Mouse (Mus musculus): ENCODE data around the gene Cacng4. TPM values are rescaled to one million over a fixed set of nuclear protein-coding genes. Genes with fewer than 3 reads are reported as not detected.

The Cacng4 gene
- polyA plus RNA-seq, 1 experiment from 2014 or later = 4.8 TPM

DNA sequence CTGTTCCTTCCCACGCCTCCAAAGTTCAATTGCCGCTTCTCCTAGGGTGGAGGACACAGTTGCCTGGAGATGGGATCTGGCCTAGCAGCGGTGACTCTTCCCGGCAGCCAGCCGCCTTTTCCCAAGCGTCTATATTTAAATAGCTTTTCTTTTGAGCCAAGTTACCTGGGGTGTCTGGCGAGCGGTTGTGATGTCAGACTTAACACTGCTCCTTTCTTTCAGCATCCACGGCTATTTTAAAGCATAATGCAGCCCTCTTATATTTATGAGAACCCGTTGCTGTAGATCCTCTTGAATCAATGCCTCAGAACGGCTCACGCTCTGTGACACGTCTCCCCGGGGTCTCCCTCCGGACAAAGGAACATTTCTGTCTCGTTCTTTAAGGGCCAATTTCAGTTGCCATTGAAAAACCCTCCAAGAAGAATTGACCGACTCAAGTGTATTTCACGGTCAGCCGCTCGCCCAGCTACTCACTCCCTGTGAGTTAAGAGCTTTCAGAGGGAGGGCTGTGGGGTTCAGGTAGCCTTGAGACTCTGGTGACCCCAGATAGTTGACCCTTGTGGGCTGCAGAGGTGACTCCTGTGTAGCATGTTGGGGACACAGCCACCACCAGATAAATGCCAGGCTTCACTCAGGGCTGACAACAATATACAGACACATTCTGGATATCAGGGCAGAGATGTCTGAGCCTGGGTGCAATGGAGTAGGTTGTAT, 86.3 kb downstream of the Cacng4 start:
- no peaks in the 10 kb centered on the region for H3K27me3 ChIP-seq (replicated peaks)
- WGBS = 76% methylated on average over 20 of the region's 20 CpGs
- no peak overlapping the region for H3K27ac ChIP-seq
- no peak overlapping the region for H3K9ac ChIP-seq
- no peak overlapping the region for H3K4me2 ChIP-seq
- no peak for ATAC-seq (ENCODE audit: insufficient read depth, low FRiP score, low read depth)
- no peaks in the 10 kb centered on the region for H3K9me3 ChIP-seq
- H3K36me3 ChIP-seq = no peaks in the 10 kb centered on the region
- H3K4me3 ChIP-seq (replicated peaks) = no peak overlapping the region
- H3K4me1 ChIP-seq = no peaks in the 10 kb centered on the region

DNA sequence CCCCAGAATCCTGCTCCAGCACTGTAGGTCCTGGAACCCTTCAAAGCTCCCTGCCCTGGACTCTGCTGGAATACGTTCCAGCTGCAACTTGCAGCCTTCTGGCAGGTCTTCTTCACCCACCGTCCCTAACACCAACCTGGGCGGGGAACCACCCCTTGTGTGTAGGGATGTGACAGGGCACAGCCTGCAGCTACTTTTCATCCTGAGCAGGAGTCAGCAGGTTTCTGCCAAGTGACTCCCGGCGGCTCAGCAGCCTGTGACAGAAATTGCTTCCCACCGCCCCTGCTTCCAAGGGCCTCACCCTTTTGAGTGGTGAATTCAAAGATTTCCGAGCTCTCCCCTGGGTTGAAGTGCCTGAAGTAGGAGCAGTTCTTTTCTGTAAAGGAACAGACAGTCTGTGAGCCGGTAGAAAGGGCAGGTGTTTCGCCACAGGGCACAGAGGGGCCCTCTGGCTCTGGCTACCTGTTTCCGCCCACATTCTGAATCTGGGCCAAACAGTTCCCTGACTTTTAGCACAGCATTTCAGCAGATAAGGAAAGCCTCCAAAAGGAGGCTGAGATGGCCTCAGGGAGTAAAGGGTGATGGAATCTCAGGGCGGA, 88.8 kb downstream of the Cacng4 start:
- WGBS = 61% methylated on average over 11 of the region's 11 CpGs
- H3K27me3 ChIP-seq (replicated peaks) = no peaks in the 10 kb centered on the region
- no peaks in the 10 kb centered on the region for H3K4me1 ChIP-seq
- ATAC-seq (ENCODE audit: insufficient read depth, low FRiP score, low read depth) = no peak
- H3K36me3 ChIP-seq = no peaks in the 10 kb centered on the region
- no peak overlapping the region for H3K4me2 ChIP-seq
- H3K4me3 ChIP-seq (replicated peaks) = no peak overlapping the region
- H3K27ac ChIP-seq = no peak overlapping the region
- no peak overlapping the region for H3K9ac ChIP-seq
- H3K9me3 ChIP-seq = no peaks in the 10 kb centered on the region

DNA sequence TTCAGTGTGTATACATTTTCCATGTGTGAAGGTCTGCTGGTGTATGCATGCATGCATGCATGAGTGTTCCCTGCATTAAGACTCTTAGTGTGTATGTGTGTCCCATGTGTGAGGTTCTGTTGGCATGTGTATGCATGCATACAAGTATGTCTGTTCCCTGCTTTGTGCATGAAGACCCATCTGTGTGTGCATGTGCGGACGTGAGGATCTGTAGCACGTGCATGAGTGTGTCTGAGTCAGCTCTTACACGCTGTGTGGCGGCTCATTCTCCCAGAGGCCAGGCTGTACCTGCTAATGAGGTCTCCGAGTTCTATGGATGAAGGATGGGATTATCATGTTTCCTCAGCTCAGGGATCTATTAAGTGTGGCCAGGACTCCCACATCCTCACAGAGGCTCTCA, 89.3 kb downstream of the Cacng4 start:
- no peak overlapping the region for H3K4me3 ChIP-seq (replicated peaks)
- no peaks in the 10 kb centered on the region for H3K36me3 ChIP-seq
- no peaks in the 10 kb centered on the region for H3K9me3 ChIP-seq
- WGBS = 75% methylated on average over 6 of the region's 6 CpGs
- H3K9ac ChIP-seq = no peak overlapping the region
- H3K4me1 ChIP-seq = no peaks in the 10 kb centered on the region
- ATAC-seq (ENCODE audit: insufficient read depth, low FRiP score, low read depth) = no peak
- no peak overlapping the region for H3K27ac ChIP-seq
- no peak overlapping the region for H3K4me2 ChIP-seq
- no peaks in the 10 kb centered on the region for H3K27me3 ChIP-seq (replicated peaks)

- Histone ChIP-seq H3K4me3 (replicated peaks) (no peak overlapping the region), H3K4me1 (no peaks in the 10 kb centered on the region), H3K27me3 (replicated peaks) (no peaks in the 10 kb centered on the region), H3K9ac (no peak overlapping the region), H3K36me3 (no peaks in the 10 kb centered on the region), H3K4me2 (no peak overlapping the region), H3K9me3 (no peaks in the 10 kb centered on the region), H3K27ac (no peak overlapping the region)
- ATAC-seq (ENCODE audit: insufficient read depth, low FRiP score, low read depth) = no peak
- 48% methylated on average over 27 of the region's 27 CpGs for WGBS
Observed at GRCm38 (mm10) chr11:107703272-107704134, 90.9 kb downstream of the Cacng4 start.

- Histone ChIP-seq H3K9me3 (no peaks in the 10 kb centered on the region), H3K9ac (no peak overlapping the region), H3K27me3 (replicated peaks) (no peaks in the 10 kb centered on the region), H3K4me2 (no peak overlapping the region), H3K36me3 (no peaks in the 10 kb centered on the region), H3K27ac (no peak overlapping the region), H3K4me3 (replicated peaks) (no peak overlapping the region), H3K4me1 (no peaks in the 10 kb centered on the region)
- ATAC-seq (ENCODE audit: insufficient read depth, low FRiP score, low read depth) = no peak
- WGBS = 83% methylated on average over 4 of the region's 4 CpGs
Observed at GRCm38 (mm10) chr11:107699967-107700366, 94.4 kb downstream of the Cacng4 start.

GRCm38 (mm10) chr11:107693338-107693737, 101.0 kb downstream of the Cacng4 start:
- H3K9ac ChIP-seq = no peak overlapping the region
- no peak overlapping the region for H3K4me2 ChIP-seq
- H3K9me3 ChIP-seq = no peaks in the 10 kb centered on the region
- H3K27ac ChIP-seq = no peak overlapping the region
- WGBS = 71% methylated on average over 6 of the region's 6 CpGs
- ATAC-seq (ENCODE audit: insufficient read depth, low FRiP score, low read depth) = no peak
- no peak overlapping the region for H3K4me3 ChIP-seq (replicated peaks)
- no peaks in the 10 kb centered on the region for H3K27me3 ChIP-seq (replicated peaks)
- no peaks in the 10 kb centered on the region for H3K4me1 ChIP-seq
- no peaks in the 10 kb centered on the region for H3K36me3 ChIP-seq

GRCm38 (mm10) chr11:107691569-107691968, 102.8 kb downstream of the Cacng4 start:
- H3K27me3 ChIP-seq (replicated peaks) = no peaks in the 10 kb centered on the region
- H3K4me3 ChIP-seq (replicated peaks) = no peak overlapping the region
- WGBS = 60% methylated on average over 8 of the region's 8 CpGs
- no peak overlapping the region for H3K4me2 ChIP-seq
- no peak for ATAC-seq (ENCODE audit: insufficient read depth, low FRiP score, low read depth)
- H3K36me3 ChIP-seq = peaks cover 6% of the 10 kb centered on the region; the same call in 1 of the 2 replicates
- no peak overlapping the region for H3K27ac ChIP-seq
- no peaks in the 10 kb centered on the region for H3K4me1 ChIP-seq
- H3K9ac ChIP-seq = no peak overlapping the region
- no peaks in the 10 kb centered on the region for H3K9me3 ChIP-seq

DNA sequence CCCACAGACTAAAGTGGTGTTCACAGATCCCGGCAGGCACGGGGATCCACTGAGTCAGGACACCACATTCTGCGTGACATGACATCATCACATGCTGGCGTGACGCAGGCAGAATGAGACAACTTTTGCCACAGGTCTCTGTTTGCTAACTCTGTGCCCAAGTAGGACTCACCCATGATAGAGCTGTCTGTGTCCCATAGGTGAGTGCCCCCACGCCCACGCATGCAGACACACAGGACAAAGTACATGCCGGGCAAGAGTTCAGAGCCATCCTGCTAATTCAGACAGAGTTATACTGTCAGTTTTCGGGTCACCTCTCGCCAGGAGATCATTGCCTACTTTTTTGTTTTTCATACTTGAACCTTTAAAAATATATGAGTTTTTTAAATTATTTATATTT, 105.9 kb downstream of the Cacng4 start:
- H3K27me3 ChIP-seq (replicated peaks) = no peaks in the 10 kb centered on the region
- 93% methylated on average over 10 of the region's 10 CpGs for WGBS
- H3K36me3 ChIP-seq = peaks cover 16% of the 10 kb centered on the region; the same call in 1 of the 2 replicates
- H3K27ac ChIP-seq = no peak overlapping the region
- ATAC-seq (ENCODE audit: insufficient read depth, low FRiP score, low read depth) = no peak
- H3K4me3 ChIP-seq (replicated peaks) = no peak overlapping the region
- no peaks in the 10 kb centered on the region for H3K9me3 ChIP-seq
- no peaks in the 10 kb centered on the region for H3K4me1 ChIP-seq
- no peak overlapping the region for H3K9ac ChIP-seq
- no peak overlapping the region for H3K4me2 ChIP-seq

GRCm38 (mm10) chr11:107686290-107686689, 108.1 kb downstream of the Cacng4 start:
- Histone ChIP-seq H3K4me2 (no peak overlapping the region), H3K4me1 (no peaks in the 10 kb centered on the region), H3K27me3 (replicated peaks) (no peaks in the 10 kb centered on the region), H3K4me3 (replicated peaks) (no peak overlapping the region), H3K9me3 (no peaks in the 10 kb centered on the region), H3K36me3 (peaks cover 16% of the 10 kb centered on the region; the same call in 1 of the 2 replicates), H3K9ac (no peak overlapping the region), H3K27ac (no peak overlapping the region)
- no peak for ATAC-seq (ENCODE audit: insufficient read depth, low FRiP score, low read depth)
- 85% methylated on average over 20 of the region's 20 CpGs for WGBS

- no peak for ATAC-seq (ENCODE audit: insufficient read depth, low FRiP score, low read depth)
- peaks cover 16% of the 10 kb centered on the region; the same call in 1 of the 2 replicates for H3K36me3 ChIP-seq
- H3K27ac ChIP-seq = no peak overlapping the region
- no peak overlapping the region for H3K9ac ChIP-seq
- no peaks in the 10 kb centered on the region for H3K4me1 ChIP-seq
- 80% methylated on average over 19 of the region's 19 CpGs for WGBS
- no peaks in the 10 kb centered on the region for H3K27me3 ChIP-seq (replicated peaks)
- H3K4me2 ChIP-seq = no peak overlapping the region
- no peaks in the 10 kb centered on the region for H3K9me3 ChIP-seq
- H3K4me3 ChIP-seq (replicated peaks) = no peak overlapping the region
Observed at GRCm38 (mm10) chr11:107683544-107684465, 110.6 kb downstream of the Cacng4 start.

DNA sequence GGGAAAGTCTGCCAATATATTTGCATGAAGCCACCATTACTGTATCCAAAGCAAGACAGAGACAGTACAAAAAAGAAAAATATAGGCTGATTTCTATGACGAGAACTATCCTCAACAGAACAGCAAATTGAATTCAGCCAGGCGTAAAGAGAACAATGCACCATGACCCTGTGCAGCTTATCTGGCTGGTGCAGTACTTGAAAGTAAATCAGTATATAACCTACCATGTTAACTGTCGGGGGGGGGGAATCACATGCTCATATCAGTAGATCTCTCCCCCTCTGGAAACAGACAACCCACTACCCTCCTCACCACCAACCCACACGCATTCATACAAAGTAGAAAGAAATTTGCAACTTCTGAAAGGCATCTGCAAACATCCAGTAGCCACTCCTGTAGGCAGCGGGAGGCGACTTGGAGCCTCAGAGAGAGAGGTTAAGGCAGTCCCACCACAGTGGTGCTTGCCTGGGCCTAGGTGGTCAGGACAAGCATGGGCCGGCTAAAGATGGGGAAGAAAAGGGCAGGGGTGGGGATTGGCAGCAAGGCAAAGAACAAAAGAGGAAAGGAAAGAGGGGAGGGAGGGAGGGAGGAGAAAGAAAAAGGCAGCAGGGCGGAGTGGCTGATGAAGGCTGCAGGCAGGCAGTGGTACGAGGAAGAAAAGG, 111.5 kb downstream of the Cacng4 start:
- no peaks in the 10 kb centered on the region for H3K4me1 ChIP-seq
- no peak for ATAC-seq (ENCODE audit: insufficient read depth, low FRiP score, low read depth)
- WGBS = 81% methylated on average over 9 of the region's 9 CpGs
- H3K9me3 ChIP-seq = no peaks in the 10 kb centered on the region
- no peak overlapping the region for H3K27ac ChIP-seq
- H3K9ac ChIP-seq = no peak overlapping the region
- H3K4me3 ChIP-seq (replicated peaks) = no peak overlapping the region
- H3K4me2 ChIP-seq = no peak overlapping the region
- H3K36me3 ChIP-seq = peaks cover 12% of the 10 kb centered on the region; the same call in 1 of the 2 replicates
- H3K27me3 ChIP-seq (replicated peaks) = no peaks in the 10 kb centered on the region

Data from stomach, embryonic 15.5 days (tissue).